Mouse (Mus musculus) left cerebral cortex, postnatal 25 days (tissue): ENCODE data around the gene Psmc3ip. TPM values are rescaled to one million over a fixed set of nuclear protein-coding genes. Genes with fewer than 3 reads are reported as not detected.

Experiments
- DNase-seq, 2 experiments: peaks; one replicate each; pipeline ENCODE4 v3.0.0; 2022; ENCODE audit warnings: low spot score in 2 of 2, mixed read lengths in 1 of 2
- intact Hi-C: fragments of 180-260 bp; cut with DNase I; formaldehyde crosslinking; loops from one replicate; pipeline ENCODE4 v1.15.1; 2025
- total RNA-seq, 2 experiments: library from RNA; stranded (reverse); gene quantifications; 2 replicates each; pipeline ENCODE4 v1.2.3; 2021

Gene Psmc3ip
- total RNA-seq, 2 experiments from 2014 or later, result 3.6 to 3.9 TPM

- intact Hi-C loops, result loop anchor here (2.0 kb wide), 2 partner anchors 33 to 51 kb away; partner anchors contain the start of genes Cntnap1, Mlx and Plekhh3
- peak; percentile 99 for DNase-seq
Measured at GRCm38 (mm10) chr11:101119761-101120544, 24.7 kb upstream of the Psmc3ip start, which contains the start of the genes Retreg3 and Tubg1. Gene Retreg3, minus strand, starts transcription at chr11:101119893. Gene Tubg1, plus strand, starts transcription at chr11:101119938.

- no peak for DNase-seq
- intact Hi-C loops, result loop anchor here (2.0 kb wide), 1 partner anchor 32 kb away; the partner anchor contains the start of gene Mlx
Measured at GRCm38 (mm10) chr11:101119131-101119760, 24.0 kb upstream of the Psmc3ip start.

GRCm38 (mm10) chr11:101118105-101118504 is 22.9 kb upstream of the Psmc3ip start:
- no peak for DNase-seq
- intact Hi-C loops, result loop anchor here (2.0 kb wide), 1 partner anchor 31 kb away; the partner anchor contains the start of gene Mlx

GRCm38 (mm10) chr11:101115564-101115963 is 20.3 kb upstream of the Psmc3ip start:
- no peak for DNase-seq
- intact Hi-C loops, result no loop called here

GRCm38 (mm10) chr11:101112186-101112585 is 16.9 kb upstream of the Psmc3ip start:
- intact Hi-C loops, result no loop called here
- DNase-seq, result no peak

GRCm38 (mm10) chr11:101111178-101111577 is 15.9 kb upstream of the Psmc3ip start:
- intact Hi-C loops, result no loop called here
- DNase-seq, result no peak

- intact Hi-C loops, result no loop called here
Measured at GRCm38 (mm10) chr11:101110708-101111107, 15.5 kb upstream of the Psmc3ip start.

GRCm38 (mm10) chr11:101109351-101109750 is 14.1 kb upstream of the Psmc3ip start:
- DNase-seq, result no peak
- intact Hi-C loops, result no loop called here

More at GRCm38 (mm10) chr11:101110708-101111107, 15.5 kb upstream of the Psmc3ip start:
- no peak for DNase-seq

- intact Hi-C loops, result no loop called here
Measured at GRCm38 (mm10) chr11:101103011-101103410, 7.8 kb upstream of the Psmc3ip start.

GRCm38 (mm10) chr11:101098231-101098630 is 3.0 kb upstream of the Psmc3ip start:
- intact Hi-C loops, result loop anchor here (10.0 kb wide), 1 partner anchor 317 kb away; the partner anchor contains the start of gene Aarsd1

More at GRCm38 (mm10) chr11:101103011-101103410, 7.8 kb upstream of the Psmc3ip start:
- DNase-seq, result no peak

GRCm38 (mm10) chr11:101094930-101095313 is 314 bp downstream of the Psmc3ip start:
- no peak for DNase-seq

More at GRCm38 (mm10) chr11:101098231-101098630, 3.0 kb upstream of the Psmc3ip start:
- DNase-seq, result no peak

GRCm38 (mm10) chr11:101089931-101090330 is 5.3 kb downstream of the Psmc3ip start:
- no peak for DNase-seq
- intact Hi-C loops, result loop anchor here (10.0 kb wide), 1 partner anchor 325 kb away; the partner anchor contains the start of gene Aarsd1

More at GRCm38 (mm10) chr11:101094930-101095313, 314 bp downstream of the Psmc3ip start:
- intact Hi-C loops, result loop anchor here (2.0 to 10.0 kb wide), 2 partner anchors 82 to 320 kb away; partner anchors contain the start of gene Aarsd1

GRCm38 (mm10) chr11:101087682-101088055 is 7.6 kb downstream of the Psmc3ip start:
- intact Hi-C loops, result loop anchor here (2.0 kb wide), 1 partner anchor 31 kb away; the partner anchor contains the start of genes Retreg3 and Tubg1
- DNase-seq, result no peak

- DNase-seq, result peak; percentile 93 to 97
- intact Hi-C loops, result loop anchor here (2.0 kb wide), 1 partner anchor 32 kb away; the partner anchor contains the start of genes Retreg3 and Tubg1
Measured at GRCm38 (mm10) chr11:101086756-101087681, 8.2 kb downstream of the Psmc3ip start, which contains the start of gene Mlx. Gene Mlx, plus strand, starts transcription at chr11:101087277.

- intact Hi-C loops, result loop anchor here (2.0 kb wide), 1 partner anchor 33 kb away; the partner anchor contains the start of genes Retreg3 and Tubg1
- no peak for DNase-seq
Measured at GRCm38 (mm10) chr11:101086323-101086674, 8.9 kb downstream of the Psmc3ip start.

GRCm38 (mm10) chr11:101085617-101086322 is 9.5 kb downstream of the Psmc3ip start:
- intact Hi-C loops, result loop anchor here (2.0 kb wide), 1 partner anchor 33 kb away; the partner anchor contains the start of genes Retreg3 and Tubg1
- DNase-seq, result no peak

GRCm38 (mm10) chr11:101084811-101085210 is 10.4 kb downstream of the Psmc3ip start:
- intact Hi-C loops, result no loop called here
- no peak for DNase-seq

- DNase-seq, result no peak
- intact Hi-C loops, result no loop called here
Measured at GRCm38 (mm10) chr11:101084246-101084645, 11.0 kb downstream of the Psmc3ip start.
